Mouse (Mus musculus): ENCODE results near the gene Tanc2.

GRCm38 (mm10) chr11:105978634-105979033, 388.8 kb downstream of the Tanc2 start:
- TF ChIP-seq CTCF (IDR thresholded peaks at IDR 0.05 in 2 of 3, conservative IDR thresholded peaks at IDR 0.05 in 1 of 3; ENCODE audit: control insufficient read depth in 1 of 3, insufficient read depth in 1 of 3, low read depth in 2 of 3, low read length in 3 of 3, poor library complexity in 1 of 3, severe bottlenecking in 1 of 3) (no peak), BHLHE40 (IDR thresholded peaks at IDR 0.05; ENCODE audit: borderline replicate concordance, low read depth, low read length) (no peak), MXI1 (IDR thresholded peaks at IDR 0.05; ENCODE audit: low read depth, low read length) (no peak), MAX (IDR thresholded peaks at IDR 0.05; ENCODE audit: low read length) (no peak), ZNF384 (IDR thresholded peaks at IDR 0.05; ENCODE audit: low read depth, low read length) (no peak), MAZ (IDR thresholded peaks at IDR 0.05; ENCODE audit: low read depth, low read length) (no peak), ZMIZ1 (IDR thresholded peaks at IDR 0.05; ENCODE audit: low read depth, low read length) (no peak), TCF12 (IDR thresholded peaks at IDR 0.05; ENCODE audit: low read depth, low read length) (no peak), UBTF (IDR thresholded peaks at IDR 0.05; ENCODE audit: borderline replicate concordance, insufficient read depth, low read depth, low read length) (no peak), POLR2A (IDR thresholded peaks at IDR 0.05; ENCODE audit: control insufficient read depth in 1 of 2, insufficient read depth in 1 of 2, low read depth in 1 of 2, low read length in 2 of 2, poor library complexity in 1 of 2) (no peak)

All from MEL (cell line).